Mouse (Mus musculus): ENCODE measurements around the gene Aifm1. TPM values are rescaled to one million over a fixed set of nuclear protein-coding genes. Genes with fewer than 3 reads are reported as not detected.

Aifm1 gene
- total RNA-seq (2022) = 10 to 100 TPM; 24.5 to 30.3 (median 26.9) TPM

DNA sequence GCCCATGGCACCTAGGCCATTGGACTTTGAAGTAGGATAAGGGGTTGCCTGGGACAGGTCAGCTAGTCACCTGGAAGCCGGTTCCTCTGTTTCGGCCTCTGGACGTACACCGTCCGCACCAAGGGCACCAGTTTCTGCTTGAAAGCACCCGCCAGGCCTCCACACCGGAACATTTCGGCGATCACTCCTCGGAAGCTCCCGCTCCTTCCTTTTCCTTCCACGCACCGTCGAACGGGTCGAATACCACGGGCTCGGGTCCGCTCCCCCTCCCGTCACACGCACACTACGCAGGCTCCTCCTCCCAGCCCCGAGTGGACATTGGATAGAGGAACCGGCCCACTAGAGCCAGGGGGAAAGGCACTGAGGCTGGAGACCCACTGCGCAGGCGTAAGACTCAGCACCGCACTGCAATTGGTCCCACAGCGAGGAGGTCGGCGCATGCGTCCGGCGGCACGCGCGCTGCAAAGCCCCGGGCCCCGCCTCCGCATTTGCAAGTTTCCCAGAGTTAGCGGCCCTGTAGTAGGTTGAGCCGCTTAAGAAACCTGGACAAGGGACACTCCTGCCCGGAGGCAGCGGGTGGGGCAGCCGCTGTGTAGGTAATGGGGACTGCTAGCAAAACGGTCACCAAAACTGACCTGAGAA is at the start of gene Aifm1:
TSS of gene Aifm1 (minus strand) at position 398 of the 642 bp plus-strand sequence.
- DNase-seq (ENCODE audit: low spot score in 2 of 2) = peak; percentile 87 to 90

GRCm38 (mm10) chrX:48532175-48532574 is 18.8 kb upstream of the Aifm1 start:
- DNase-seq (ENCODE audit: low spot score in 2 of 2) = peak; percentile 56 to 80

DNA sequence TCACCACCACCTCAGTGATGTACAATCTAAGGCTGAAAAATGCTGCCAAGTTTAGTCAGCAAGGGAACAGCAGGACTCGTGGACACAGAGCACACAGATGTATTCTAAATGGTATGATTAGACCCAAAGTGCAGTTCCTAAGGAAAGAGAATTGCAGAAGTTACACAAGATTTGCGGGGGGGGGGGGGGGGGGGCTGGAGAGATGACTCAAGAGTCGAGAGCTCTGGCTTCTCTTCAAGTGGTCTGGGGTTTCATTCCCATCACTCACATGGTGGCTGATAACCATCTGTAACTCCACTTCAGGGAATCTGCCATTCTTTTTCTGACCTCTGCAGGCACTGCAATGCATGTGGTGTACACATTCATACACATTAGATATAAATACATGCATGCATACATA is 13.1 kb upstream of the Aifm1 start:
- no peak for DNase-seq (ENCODE audit: low spot score in 2 of 2)

GRCm38 (mm10) chrX:48525866-48526265 is 12.5 kb upstream of the Aifm1 start:
- DNase-seq (ENCODE audit: low spot score in 2 of 2) = no peak

GRCm38 (mm10) chrX:48525332-48525731 is 12.0 kb upstream of the Aifm1 start:
- no peak for DNase-seq (ENCODE audit: low spot score in 2 of 2)

DNA sequence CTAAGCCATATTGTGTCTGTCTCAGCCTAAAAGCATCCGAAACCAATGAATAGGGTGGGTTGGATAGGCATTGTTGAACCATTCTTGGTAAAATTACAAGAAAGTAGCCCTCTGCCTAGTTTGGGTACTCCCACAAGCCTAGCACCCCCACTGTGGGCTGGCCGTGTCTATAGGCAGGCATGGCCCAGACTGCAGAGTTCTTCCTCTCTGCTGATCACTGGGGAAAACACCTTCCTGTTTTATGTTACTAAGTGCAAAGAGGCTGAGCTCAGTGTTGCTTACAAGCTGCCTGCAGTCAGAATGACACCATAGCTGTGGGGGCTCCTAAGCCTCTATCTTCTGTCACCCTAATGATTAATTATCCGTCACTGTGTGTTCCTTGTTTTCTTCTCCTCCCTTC is 10.1 kb upstream of the Aifm1 start:
- DNase-seq (ENCODE audit: low spot score in 2 of 2) = no peak

DNA sequence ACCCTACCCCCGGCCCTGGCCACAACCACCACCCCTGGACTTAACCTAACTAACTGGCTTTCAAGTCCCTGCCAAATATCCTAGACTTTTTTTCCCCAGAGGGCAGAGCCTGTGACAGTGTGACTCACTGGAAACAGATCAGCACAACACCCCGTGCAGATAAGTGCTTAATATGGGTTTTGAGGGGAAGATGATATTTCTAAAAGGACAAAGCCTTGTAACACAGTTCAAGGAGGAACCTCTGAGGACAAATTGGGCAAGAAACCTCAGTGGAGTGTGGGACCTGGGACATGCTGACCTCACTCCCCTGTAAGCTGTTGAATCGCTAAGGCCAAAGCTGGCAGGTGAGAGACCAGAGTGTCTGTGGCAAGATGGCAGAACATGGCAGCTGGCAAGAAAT is 8.3 kb upstream of the Aifm1 start:
- DNase-seq (ENCODE audit: low spot score in 2 of 2) = no peak

DNA sequence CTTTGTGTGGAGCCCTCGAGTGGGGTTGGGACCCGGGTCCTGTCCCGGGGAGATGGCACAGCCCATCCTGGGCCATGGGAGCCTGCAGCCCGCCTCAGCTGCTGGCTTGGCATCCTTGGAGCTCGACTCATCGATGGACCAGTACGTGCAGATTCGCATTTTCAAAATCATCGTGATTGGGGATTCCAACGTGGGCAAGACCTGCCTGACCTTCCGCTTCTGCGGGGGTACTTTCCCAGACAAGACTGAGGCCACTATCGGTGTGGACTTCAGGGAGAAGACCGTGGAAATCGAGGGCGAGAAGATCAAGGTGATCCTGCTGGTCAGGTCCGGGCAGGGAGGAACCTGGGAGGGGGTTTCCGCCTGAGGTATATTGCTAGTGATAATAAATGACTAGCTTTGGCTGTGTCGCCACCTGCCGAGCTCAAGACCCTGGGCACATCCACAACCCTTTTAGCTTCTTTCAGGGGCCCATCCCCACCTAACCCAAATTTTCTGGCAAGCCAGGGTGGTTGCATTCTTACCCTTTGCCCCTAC is 6.3 kb upstream of the Aifm1 start:
- DNase-seq (ENCODE audit: low spot score in 2 of 2) = no peak

- DNase-seq (ENCODE audit: low spot score in 2 of 2) = peak; percentile 25 to 37
These were observed 5.6 kb upstream of the Aifm1 start, which contains the start of gene Rab33a for GRCm38 (mm10) chrX:48518808-48519548. Gene Rab33a (plus strand): TSS chrX:48519285.

DNA sequence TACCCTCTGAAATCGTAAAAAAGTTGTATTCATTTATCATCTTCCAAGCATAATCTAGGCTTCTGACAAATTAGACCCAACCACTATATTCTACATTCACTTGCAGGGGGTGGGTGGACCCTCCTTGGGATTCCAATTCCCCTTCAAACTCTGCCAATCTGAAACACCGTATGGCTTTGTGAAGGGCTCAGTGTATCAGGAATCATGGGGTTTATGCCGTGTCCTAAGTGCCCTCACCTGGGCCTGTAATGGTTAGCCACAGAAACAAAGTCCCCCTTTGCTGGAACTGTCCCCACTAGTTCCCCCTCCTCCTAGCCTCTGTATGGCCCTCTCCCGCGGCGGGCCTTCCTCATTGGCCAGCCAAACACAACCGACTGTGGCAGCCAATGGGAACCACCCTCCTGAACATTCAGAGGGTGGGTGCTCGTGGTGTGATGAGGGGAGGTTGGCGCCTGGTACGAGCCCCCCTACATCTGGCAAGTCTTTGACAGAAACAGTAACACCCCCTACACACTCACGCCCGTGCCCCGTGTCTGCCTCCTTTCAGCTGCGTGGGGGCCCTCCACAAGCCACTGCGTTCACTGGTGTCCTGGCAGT is 4.9 kb upstream of the Aifm1 start:
- DNase-seq (ENCODE audit: low spot score in 2 of 2) = peak; percentile 20 to 54

DNA sequence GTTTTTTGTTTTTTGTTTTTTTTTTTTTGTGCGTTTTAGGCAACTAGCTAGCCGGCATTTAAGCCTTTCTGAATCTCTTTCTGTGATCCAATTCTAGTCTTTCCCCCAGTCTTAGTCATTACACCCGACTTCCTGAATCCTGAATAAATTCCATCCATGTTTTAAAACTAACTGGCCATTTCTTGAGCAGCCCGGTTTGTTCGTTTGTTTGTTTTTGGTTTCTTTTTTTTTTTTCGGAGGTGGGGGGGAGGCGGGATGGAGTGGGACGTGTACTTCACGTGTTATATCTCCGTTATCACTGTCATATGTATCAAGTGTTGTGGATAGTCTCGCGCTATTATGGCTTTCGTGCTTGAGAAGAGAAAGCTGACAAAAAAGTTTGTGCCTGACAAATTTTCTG is 461 bp upstream of the Aifm1 start:
- no peak for DNase-seq (ENCODE audit: low spot score in 2 of 2)

GRCm38 (mm10) chrX:48493763-48494162 is 19.6 kb downstream of the Aifm1 start:
- no peak for DNase-seq (ENCODE audit: low spot score in 2 of 2)

- no peak for DNase-seq (ENCODE audit: low spot score in 2 of 2)
These were observed 31.7 kb downstream of the Aifm1 start for GRCm38 (mm10) chrX:48481687-48482086.

DNA sequence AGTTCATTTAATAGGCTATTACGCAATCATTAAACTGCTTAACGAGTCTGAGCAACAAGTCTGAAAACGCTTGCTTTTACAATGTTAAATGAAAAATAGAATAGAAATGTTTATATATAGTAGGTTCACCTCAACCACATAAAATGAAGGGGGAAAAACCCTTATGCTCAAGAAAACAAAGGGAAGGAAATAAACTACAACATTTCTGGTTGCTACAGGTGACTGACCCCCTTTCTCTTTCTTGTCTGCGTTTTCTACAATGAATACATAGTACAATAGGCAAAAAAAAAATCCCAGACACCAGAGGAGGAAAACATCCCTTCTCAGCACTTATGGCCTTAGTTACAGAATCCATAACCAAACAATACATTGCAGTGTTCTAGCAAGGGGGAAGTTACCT is 32.3 kb downstream of the Aifm1 start:
- DNase-seq (ENCODE audit: low spot score in 2 of 2) = no peak

DNA sequence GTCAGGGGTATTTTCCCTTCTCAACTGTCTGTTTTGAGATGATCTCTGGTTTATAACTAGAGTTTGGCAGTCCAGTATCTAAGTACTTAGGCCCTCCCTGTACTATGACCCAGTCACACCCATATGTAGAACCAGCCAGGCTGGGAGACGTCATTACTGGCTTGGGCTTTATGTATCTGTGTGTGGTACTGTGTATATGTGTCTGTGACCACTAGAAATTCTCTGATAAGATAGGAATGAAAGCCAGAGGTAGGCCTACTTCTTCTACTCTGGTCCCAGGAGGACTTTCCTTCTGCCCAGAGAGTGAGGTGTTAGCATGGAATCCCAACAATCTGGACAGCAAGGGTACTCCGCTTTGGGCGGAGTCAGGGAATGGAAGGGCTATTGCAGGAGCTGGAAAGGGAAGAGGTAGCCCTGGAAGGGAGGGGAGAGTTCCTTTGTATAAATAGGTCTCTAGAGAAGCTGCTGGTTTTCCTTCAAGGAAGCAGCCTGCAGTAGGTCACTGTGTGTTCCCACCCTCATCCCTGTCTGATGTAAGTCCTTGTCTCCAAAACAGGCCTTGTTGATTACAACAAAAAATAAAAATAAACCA is 45.9 kb downstream of the Aifm1 start:
- no peak for DNase-seq (ENCODE audit: low spot score in 2 of 2)

DNA sequence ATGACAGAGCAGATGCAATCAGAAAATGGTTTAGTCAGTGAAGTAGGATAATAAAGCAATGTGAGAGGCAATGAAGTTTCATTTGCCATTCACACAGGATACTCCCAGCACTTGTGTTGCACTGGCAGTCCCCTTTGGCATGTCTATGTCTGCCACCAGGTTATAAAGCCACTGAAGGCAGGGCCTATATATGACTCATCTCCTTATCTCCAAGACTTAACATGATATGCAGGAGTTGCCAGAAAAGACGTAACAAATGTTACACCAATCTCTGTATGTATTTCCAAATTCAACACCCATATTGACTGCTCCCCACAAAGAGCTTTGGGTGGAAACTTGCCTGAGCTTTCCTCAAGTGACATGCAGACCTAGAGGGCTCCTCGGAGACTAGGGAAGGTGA is 47.2 kb downstream of the Aifm1 start:
- no peak for DNase-seq (ENCODE audit: low spot score in 2 of 2)

GRCm38 (mm10) chrX:48464436-48464835 is 48.9 kb downstream of the Aifm1 start:
- DNase-seq (ENCODE audit: low spot score in 2 of 2) = no peak

- no peak for DNase-seq (ENCODE audit: low spot score in 2 of 2)
These were observed 49.7 kb downstream of the Aifm1 start for GRCm38 (mm10) chrX:48463636-48464035.

DNA sequence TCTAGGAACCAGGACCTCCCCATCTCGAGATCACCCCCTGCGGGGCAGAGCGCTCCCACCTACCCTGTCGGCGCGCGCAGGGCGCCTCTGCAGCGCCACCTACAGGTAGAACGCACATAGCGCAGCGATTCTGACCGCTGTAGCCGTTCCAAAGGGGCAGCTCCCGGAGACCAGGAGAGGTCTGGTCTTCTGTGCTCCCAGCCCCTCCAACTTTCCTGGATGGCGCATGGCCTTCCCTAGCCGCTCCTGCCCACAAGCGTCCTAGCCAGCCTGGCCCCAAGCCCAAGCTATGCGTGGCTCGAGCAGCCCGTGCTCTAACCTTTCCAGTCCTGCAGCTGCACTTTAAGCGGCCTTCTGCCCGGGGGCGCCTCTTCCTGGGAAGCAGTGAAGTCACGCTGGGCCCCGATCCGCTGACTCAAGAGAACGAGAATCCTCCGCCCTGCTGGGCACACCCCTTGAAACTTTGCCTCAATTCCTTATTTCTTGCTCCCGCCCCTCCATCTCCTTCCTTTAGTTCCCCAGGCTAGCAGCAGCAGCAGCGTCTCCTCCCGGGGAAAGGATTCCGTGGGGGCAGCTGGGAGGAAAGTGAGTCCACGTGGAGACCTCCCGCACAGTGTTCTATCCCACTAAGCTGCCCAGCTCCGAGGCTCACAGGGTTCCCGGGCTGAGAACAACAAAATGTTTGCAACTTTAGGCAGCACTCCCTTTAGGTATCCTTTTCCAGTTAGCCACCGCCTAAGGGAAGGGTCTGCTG is 50.4 kb downstream of the Aifm1 start, which contains the start of gene Elf4:
TSS of gene Elf4 (minus strand) at position 379 of the 754 bp plus-strand sequence.
- DNase-seq (ENCODE audit: low spot score in 2 of 2) = peak in 1 of 2 experiments; percentile 17

GRCm38 (mm10) chrX:48462297-48462696 is 51.1 kb downstream of the Aifm1 start:
- DNase-seq (ENCODE audit: low spot score in 2 of 2) = no peak

DNA sequence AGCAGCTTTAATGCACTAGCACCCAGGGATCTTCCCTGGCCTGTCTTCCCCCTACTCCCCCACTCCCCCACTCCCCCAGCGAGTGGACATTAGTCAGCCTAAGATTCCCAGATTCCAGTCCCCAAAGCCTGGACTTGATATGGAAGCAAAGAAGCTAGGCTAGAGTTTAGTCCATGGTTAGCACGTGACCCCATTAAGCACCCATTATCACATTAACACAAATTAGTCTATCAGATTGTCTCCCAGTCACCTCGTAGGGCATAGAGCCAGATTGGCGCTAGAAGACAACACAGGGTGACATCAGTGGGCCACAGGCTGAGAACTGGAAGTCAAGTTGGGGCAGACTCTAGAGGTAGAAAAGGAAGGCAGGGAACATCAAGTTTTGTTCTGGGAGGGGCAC is 52.4 kb downstream of the Aifm1 start:
- DNase-seq (ENCODE audit: low spot score in 2 of 2) = no peak
